Mouse (Mus musculus) A20 (cell line): ENCODE data around the gene Agmo.

Experiments used
- DNase-seq: peaks from one replicate; pipeline ENCODE4 v3.0.0-alpha.2; 2011; ENCODE audit warnings: low read depth, low spot score

The Agmo gene

DNA sequence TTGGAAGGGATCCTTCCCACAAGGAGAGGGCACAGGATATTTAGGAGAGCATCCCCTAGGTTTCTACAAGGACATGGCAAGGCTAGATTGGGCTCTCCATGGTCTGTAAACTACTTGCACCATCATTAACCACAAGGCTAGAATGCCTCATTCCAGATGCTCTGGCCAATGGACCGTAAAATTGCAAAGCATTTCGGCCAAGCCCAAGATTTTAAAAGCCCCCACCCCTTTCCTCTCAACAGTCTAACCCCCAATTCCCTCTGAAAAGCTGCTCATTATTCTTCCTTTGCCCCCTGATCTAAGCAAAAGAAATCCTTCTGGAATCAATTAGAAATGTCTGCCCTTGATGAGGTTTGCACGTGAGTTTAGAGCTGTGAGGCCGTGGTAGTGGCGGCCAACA is 185.3 kb downstream of the Agmo start:
- DNase-seq: no peak

DNA sequence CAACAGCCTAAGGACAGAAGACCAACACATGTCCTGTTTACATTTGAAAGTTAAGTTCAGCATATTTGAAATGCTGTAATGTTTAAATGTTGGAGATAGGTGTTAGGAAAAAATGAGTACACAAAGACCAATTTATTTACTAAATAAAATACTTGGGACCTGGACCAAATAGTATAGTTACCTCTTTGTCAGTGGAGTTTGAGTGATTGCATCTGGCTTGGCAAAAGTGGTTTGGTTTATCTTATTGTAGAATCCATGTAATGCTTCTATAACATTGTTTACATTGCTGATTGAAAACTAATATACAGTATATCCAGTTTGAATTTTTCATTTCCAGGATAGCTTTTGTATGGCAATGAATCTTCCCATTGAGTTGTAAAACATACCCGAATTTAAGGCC is 193.0 kb downstream of the Agmo start:
- DNase-seq: no peak

DNA sequence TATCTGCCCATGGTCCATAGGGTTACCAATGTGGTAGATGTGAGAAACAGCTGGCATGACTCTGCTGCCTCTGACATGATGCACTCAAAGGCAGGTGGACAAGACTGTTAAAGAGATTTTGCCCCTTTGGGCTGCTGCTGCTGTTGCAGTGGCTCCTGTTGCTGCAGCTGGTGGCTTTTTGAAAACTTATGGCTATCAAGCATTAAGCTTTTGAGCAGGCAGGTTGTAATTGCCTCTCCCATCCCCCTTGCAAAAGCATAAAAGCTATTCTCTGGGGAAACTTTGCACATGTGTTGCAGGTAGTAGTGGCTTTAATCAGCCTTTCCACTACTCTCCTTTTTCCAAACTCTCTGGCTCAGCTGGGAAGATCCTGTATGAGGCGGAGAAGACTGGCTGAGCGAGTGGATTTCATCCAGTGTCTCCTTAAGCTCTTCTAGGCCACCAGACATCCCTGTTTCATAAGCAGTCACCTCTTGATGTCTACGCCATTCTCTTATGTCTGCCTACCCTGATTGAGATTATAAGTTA is 201.1 kb downstream of the Agmo start:
- no peak for DNase-seq

DNA sequence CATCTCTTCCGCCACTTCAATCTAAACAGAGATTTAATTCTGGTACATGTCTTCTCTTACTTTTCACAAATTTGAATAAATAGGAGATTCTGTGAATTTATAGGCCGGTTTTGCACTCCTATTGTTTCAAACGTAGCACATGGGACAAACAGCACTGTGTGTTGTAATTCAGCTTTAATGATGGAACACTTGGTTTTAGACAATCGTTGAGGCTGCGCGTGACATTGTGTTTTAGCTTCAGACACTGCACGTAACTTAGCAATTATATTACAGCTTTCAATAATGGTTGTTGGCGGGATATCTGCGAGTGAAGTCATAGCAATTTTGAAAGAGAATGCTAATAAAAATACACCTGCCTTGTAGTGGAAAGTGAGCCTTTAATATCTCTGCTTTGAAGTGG is 203.8 kb downstream of the Agmo start:
- no peak for DNase-seq

DNA sequence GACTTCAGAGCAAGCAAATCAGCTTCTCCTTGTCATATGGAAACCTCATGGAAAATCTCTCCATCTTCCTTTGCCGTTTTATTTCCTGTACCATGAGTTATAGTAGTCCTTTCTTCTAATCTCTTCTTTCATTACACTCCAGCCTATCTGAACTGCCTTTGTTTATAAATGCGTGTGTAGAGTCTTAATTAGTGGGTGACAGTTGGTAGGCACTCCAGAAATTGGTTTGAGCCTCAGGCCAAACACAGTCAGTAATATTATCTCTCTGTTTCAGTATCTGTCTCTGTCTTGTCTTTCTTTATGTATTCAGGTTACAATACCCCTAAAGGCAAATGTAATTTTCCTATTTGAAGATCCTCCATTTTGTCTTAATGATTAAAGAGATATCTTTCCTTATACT is 208.2 kb downstream of the Agmo start:
- DNase-seq: no peak

DNA sequence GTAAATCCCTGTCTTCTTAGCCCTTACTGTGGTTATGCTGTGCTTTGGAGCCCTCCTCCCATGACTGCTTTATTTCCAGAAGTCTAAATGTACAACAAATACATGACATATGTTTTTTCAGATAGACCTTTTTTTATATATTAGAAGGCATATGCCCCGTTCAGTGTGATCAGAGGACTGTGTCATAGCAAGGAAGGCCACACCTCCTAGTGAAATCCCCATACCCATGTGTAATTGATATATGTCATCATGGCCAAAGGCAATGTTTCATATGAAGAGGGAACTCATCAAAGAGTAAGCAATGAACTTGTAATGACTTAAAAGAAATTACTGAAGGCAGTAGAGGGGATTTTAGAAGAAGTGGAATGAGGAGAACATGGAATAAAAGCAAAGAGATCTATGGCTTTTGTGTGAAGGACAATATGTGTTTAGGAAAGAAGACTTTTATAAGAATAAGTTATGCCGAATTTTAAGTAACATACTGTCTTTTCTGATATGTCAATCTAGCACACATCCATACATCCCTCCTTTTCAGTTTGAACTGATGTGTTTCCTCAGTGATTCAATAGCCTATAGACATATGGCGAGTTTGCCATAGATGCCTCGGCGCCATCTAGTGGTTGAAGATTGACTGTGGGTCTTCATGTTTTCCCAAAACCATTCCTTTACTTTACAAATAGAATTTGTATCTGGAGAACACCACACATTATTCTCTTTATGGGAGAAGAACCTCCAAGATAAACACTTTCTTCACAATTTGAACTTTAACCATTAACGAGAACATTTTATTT is 209.1 kb downstream of the Agmo start:
- DNase-seq: peak; percentile 51

DNA sequence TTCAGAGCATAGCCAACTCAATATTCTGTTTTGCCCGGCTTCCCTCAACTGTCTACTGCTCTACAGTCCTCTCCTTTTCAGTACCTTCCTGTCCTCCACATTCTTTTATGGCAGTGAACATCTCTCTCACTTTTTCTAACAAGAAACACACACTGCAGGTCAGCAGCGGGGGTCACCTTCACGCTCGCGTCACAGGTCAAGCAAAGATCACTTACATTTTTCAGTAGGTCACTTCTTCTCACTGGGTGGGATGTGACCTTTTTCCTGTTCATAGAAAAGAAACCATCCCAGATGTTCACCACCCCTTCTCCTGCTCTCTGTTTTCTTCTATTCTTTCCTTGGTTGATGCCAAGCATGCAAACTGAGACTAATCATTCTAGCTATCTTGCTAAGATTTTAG is 230.2 kb downstream of the Agmo start:
- DNase-seq: no peak

DNA sequence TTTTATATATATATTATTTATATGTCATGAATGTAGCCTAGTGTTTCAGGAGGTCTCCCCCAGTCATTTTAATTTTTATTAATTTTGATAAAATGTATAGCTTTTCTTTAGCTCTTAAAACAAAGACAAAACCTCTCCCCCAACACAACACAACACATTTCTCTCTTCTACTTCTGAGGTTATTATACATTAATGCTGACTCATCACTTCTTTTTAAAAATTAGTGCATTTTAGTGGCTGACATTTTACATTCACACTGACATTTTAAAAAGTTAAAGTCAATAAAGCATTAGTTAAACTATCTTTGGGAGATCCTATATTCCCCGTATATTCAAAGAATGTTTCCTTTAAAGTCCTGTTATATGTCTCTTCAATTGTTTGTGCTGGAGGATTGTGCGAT is 235.4 kb downstream of the Agmo start:
- no peak for DNase-seq

DNA sequence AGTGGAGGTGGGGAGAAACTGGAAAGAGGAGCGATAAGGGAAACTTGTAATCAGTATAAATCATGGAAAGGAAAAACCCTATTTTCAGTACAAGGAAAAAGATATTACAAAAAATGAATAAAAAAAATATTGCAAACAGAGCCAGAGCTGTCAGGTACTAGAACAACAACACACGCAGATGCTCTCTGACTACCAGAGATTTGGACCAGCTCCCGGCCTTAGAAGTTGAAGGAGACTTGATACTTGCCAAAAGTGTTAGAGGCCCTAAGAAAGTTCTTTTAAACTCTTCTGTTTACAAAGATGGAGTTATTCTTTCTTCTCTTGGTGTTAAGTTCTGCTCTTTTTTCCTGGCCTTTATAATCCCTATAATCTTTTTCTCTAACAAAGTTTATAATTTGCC is 246.6 kb downstream of the Agmo start:
- DNase-seq: no peak

DNA sequence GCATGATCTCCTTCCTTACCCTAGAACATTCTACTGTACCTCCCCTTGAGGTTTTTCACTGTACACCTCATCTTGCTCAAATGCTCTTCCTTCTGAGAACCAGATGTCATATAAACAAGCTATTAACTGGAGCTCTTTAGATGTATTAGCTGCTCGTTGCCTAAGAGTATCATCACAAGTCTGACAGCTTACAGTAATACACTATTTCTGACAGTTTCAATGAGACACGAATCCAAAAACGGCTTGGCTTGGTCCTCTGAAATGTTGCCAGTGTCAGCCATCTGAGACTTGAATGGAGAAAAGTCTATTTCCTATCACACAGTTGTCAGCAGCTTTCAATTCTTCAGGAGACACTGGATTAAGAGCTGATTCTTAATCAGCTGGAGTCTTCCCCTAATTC is 257.4 kb downstream of the Agmo start:
- no peak for DNase-seq

DNA sequence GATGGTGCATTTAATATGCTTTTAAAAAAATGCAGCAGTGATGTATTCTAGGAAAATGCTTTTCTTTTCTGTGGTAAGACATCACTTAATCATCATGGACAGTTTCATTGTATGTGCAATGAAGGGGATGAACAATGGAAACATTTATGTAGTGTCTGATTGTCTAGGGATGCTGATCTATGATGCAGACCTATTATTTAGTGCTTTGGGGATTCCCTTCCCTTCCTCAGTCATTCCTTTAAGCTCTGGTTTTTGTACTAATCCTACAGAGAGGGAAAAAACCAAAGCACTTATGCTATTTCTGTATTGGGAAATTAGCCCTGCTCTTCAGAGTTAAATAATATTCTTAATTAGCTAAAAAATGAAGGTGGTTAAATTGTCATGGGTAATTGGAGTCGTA is 266.0 kb downstream of the Agmo start:
- no peak for DNase-seq

DNA sequence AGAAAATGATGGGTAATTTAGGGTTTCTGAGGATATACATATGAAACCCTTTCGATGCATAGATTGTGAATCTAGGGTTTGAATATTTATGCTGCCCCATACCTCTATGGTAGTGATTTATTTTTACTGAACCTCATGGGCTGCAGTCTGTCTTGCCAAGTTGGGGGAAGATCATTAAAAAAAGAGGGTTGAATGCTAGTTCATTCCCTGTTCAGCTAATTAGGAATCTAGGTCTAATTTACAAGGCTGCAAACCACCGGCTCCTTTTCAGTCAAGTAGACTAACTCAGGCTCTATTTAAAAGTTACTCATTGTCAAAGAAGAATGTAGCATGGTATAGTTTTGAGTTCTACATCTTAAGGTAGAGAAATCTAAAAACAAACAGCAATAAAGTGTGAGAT is 266.4 kb downstream of the Agmo start:
- no peak for DNase-seq

DNA sequence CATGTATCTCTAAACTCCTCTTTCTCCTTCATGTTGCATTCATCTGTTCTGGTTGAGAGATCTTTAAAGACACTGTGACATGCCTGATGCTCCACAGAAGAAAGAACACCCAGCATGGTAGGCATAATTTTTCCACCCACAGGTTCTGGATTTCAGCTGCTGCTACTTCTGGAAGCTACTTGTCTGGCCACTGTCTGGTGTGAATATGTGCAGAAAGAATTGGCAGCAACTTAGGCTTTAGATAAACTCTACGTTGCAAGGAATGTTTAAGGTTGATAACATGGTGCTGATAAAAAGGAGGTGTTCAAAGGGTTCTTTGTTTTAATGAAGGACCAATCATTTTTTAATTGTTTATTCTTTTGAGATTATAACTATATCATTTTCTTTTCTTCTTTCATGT is 280.3 kb downstream of the Agmo start:
- no peak for DNase-seq

DNA sequence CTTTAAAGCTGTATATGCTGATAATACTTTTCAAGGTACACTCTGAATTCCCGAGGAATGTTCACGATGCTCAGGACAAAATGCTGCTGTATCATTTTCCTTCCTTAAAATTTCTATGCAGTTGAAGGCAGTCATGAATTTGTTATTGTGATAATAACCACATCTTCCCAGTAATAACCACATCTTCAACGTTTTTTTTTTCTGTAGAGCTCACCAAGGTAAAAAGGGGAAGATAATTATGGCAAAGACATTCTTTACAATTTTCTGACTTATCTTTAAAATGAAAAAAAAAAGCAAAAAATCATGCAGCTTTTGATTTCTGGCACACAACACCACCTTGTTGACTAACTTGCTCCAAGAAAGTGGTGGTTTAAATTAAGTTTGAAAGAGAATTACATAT is 283.2 kb downstream of the Agmo start:
- DNase-seq: no peak

DNA sequence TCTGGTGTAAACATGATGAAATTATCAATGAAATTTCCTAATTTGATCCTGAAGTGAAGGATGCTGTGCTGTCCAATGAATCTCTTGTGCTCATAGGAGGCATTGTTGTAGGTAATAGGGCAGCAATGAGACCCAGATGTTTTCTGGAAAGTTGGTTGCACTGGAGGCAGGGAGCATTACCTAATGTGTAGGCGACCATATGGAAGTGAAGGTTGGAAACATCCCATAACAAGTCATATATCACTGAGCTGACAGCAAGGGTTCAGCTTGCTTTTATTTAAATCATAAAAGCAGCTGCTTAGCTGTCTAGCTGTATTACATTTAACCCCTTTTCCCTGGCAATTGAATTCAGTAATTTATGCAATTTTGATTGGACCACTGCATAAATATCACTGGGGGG is 299.6 kb downstream of the Agmo start:
- no peak for DNase-seq

DNA sequence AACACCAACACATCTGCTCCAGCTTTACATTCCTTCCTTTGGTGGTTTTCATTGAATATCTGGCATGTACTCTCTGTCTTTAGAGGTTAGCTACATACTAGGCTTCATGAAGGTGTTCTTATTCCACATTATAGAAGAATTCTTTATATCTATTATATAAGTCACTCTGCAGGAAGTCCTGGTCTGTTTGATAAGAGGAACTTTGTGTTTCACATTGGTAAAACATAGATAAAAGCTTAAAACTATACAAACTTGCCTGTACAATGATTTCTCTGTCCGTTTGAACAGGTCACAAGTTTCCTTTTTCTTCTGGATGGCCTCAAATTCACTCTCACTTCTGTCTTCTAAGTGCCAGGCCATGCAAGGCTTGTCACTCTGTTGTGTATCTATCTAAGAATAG is 316.8 kb downstream of the Agmo start:
- peak; percentile 35 for DNase-seq

DNA sequence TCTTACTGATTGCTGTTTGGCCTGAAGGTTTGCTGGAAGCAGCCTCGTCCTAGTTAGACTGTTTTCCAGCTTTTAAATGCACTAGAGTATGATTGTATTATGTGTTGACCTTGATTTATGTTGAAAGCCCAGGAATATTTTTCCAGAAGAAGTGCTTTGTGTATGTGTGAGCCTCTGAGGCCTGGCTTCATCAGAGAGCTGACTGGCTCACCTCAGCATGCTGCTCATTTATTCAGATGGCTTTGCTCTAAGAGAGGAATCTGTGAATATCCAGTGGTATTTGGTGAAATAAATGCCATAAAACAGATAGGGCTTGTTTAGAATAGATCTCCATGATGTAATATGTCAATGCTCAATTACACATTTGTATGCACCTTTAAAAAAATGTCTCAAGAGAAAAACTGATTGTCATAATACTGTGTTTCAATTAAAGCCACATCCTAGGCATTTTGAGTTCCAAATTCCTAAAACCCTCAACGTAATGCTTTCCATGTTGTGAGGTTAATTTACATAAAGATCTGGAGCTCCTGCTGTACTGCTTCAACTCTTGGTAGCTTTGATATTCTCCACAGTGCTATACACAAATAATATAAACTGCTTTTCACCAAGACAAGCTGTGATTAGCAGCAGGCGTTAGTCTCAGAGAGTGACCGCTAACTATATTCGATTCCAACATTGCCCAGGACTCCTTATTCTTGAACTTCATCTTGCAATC is 324.6 kb downstream of the Agmo start:
- no peak for DNase-seq

DNA sequence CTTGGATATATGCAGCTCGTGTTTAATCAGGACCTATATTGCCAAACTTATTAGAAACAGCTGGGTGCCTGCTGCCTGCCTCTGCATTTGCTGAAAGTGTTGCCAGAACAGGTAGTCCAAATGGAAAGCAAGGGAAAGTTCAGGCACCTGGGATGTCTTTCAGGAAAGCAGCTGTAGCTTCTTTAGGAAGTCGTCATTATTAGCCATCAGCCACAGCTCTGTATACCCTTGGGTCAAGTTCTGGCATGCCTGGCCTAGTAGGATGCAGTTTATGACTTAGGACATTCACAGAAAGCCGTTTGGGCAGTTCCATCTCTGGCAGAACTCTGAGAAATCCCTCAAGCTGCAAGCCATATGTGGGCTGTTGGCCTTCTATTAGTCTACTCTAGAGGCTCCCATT is 330.5 kb downstream of the Agmo start:
- no peak for DNase-seq

DNA sequence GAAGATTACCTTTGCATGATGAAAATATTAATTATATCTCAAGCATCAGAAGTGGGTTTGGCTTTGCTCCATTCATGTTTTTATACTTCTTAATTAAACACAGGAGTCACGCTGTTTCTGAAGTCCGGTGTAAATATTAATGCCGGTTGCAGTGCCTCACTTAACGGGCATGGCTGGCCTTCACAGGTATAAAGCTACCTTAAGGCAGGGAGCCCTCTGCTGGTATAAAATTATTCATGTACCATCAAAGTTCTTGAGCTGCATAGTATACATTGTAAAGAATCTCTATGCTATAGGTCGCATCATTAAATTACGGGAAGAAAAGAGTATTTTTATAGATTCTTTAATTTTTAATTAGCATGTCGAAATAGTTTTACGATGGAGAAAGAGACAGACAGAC is 341.3 kb downstream of the Agmo start:
- DNase-seq: peak; percentile 8

DNA sequence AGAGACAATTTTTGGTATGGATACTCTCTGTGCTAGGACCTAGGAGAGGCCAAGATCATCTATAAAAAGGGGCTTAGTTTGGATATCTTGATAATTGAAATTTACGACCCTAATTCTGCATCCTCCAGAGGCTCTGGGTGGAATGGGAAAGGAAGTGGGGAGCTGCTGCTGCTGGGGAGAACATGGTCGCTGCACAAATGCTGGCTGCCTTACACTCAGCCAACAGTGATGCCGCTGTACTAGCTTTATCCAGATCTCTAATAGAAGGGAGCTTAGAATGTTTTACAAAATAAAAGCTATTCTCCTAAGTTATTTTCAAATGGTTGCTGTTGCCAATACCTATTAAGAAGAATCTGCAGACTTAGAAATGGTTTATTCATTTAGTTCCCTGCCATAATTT is 351.4 kb downstream of the Agmo start:
- DNase-seq: no peak

DNA sequence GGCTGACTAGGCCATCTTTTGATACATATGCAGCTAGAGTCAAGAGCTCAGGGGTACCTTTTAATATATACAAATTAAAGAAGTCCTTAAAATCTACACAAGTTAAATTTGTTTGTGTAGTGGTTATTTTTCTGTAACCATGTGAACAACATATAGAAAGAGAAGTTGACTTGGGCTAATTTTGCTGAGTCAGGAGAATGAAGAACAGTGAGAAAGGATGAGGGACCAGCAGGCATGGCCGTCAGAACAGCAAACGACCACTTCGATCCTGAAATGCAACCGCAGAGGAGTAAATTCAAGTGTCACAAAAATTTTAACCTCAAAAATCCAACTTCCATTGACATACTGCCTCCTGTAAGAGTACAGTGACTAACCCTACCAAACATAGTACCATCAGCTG is 371.4 kb downstream of the Agmo start:
- no peak for DNase-seq

DNA sequence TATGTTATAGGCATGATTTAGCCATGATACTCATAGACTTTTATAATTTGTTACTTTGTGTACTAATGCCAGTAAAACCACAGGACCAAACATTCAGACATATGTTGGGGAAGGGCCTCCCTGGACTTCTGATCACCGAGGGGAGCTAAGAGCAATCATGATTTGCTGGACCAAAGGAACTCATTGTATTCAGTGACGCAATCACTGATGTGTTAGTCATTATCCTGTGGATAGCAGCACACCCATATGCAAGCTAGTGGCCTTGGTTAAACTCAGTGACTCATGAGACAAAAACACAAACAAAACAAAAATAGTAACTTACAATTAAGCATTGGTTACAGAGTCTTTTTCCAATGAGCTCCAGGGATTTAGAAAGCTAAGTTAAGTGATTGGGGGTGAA is 373.3 kb downstream of the Agmo start:
- DNase-seq: no peak

DNA sequence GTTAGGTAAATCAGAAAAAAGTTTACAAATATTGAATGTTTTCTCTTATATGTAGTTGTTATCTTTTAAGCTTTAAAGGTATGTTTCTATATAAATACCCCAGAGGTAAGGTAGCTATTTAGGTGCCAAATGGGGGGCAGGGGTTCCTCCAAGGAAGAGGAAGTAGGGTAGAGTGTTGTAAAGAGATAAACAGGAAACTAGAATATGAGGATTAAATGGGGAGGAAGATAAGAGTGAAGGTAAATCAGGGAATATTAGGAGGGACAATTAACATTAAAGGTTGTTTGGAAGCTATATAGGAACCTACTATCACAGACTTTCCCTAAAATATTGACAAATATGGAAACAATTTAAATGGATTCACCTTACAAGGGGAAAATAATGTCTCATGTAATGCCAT is 382.6 kb downstream of the Agmo start:
- DNase-seq: no peak
